Mouse (Mus musculus): ENCODE data around the gene Gm10097.

- no peak for TF ChIP-seq POLR2A (IDR thresholded peaks at IDR 0.05; ENCODE audit: extremely low read depth, insufficient read depth, low read length)
- TF ChIP-seq CTCF (IDR thresholded peaks at IDR 0.05; ENCODE audit: extremely low read depth, insufficient read depth, low read length), result no peak
These were observed 47.7 kb downstream of the Gm10097 start for GRCm38 (mm10) chr10:5116720-5117119.

All from cortical plate, adult 2 months (tissue).